Mouse (Mus musculus): Measurements from ENCODE around the gene Ppp1r14a. TPM values are rescaled to one million over a fixed set of nuclear protein-coding genes. Genes with fewer than 3 reads are reported as not detected.

Ppp1r14a gene
- polyA plus RNA-seq, 1 experiment from 2014 or later = 18.0 TPM

DNA sequence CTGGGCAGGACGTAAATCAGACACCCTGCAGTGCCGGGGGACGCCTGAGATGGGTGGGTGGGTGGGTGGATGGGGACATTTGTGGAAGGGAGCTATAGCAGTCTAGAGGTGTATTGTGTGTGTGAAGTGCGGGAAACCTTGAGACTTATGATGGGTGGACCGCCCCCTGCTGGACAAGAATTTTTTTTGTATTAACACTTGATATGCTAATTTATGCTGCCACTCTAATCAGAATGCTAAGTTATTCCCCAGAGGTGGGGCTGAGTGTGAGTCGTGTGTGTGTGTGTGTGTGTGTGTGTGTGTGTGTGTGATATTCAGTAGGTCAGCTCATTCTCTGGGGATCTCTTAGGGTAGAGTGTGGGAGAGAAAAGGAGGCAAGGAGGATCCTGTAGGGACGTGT, 17.5 kb downstream of the Ppp1r14a start:
- peak; percentile 82 for DNase-seq (ENCODE audit: low spot score)
- 0 out of 2 replicates have a peak, but pooled peaks cover 2% of the 10 kb centered on the region for H3K27me3 ChIP-seq (ENCODE audit: control insufficient read depth, insufficient read depth, low read length)
- H3K27ac ChIP-seq (replicated peaks; ENCODE audit: low read depth, low read length) = no peak overlapping the region
- H3K4me3 ChIP-seq (ENCODE audit: low read depth, low read length) = no peak overlapping the region
- no peak overlapping the region for H3K4me2 ChIP-seq (ENCODE audit: low read depth, low read length)
- H3K36me3 ChIP-seq (replicated peaks; ENCODE audit: control insufficient read depth, insufficient read depth, low read depth, low read length) = no peaks in the 10 kb centered on the region
- H3K9ac ChIP-seq (replicated peaks; ENCODE audit: low read length) = no peak overlapping the region
- WGBS = 24% methylated on average over 7 of the region's 7 CpGs
- no peak for ATAC-seq (replicated peaks; ENCODE audit: insufficient number of reproducible peaks, low FRiP score, low TSS enrichment, low read depth)
- peaks cover 8% of the 10 kb centered on the region for H3K4me1 ChIP-seq (ENCODE audit: control insufficient read depth, insufficient read depth, low read length)
- no peaks in the 10 kb centered on the region for H3K9me3 ChIP-seq (replicated peaks; ENCODE audit: control insufficient read depth, low read length)

DNA sequence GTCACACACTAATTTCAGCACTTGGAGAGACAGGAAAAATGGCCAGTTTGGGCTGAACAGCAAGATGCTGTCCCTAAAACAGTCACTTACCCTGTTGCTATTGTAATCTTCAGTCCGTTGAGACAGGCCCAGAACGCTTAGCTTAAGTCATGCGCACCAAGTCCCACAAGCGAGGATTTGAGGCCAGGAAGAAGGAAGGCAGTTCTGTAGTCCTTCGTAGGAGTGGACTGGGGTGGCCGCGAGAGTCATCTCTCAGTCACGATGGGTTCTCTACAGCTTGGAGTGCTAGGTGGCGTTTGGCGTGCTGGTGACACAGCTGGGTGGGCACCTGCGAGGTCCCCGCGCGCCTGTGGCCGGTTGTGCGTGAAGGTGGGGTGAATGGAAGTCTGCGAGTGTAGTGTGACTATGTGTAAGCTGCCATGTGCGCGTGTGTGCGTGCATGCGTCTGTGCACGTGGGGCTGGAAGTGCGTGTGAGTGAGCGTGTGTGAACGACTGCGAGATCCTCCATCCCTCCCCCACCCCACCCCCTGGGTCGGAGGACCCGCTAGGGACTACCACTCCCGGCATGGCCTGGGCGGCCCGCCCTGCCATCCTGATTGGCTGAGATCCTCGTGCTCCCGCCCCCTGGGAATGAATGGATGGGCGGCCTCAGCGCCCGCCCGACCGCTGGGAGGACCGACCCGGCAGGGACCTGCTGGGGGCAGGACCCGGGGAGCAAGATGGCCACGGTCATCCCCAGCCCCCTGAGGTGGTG, 18.4 kb downstream of the Ppp1r14a start:
- Histone ChIP-seq H3K36me3 (replicated peaks; ENCODE audit: control insufficient read depth, insufficient read depth, low read depth, low read length) (no peaks in the 10 kb centered on the region), H3K27me3 (ENCODE audit: control insufficient read depth, insufficient read depth, low read length) (0 out of 2 replicates have a peak, but pooled peaks cover 2% of the 10 kb centered on the region), H3K27ac (replicated peaks; ENCODE audit: low read depth, low read length) (no peak overlapping the region), H3K4me1 (ENCODE audit: control insufficient read depth, insufficient read depth, low read length) (peaks cover 8% of the 10 kb centered on the region), H3K4me3 (ENCODE audit: low read depth, low read length) (peak overlapping the region; percentile 70), H3K9me3 (replicated peaks; ENCODE audit: control insufficient read depth, low read length) (no peaks in the 10 kb centered on the region), H3K4me2 (ENCODE audit: low read depth, low read length) (peak overlapping the region; percentile 87), H3K9ac (replicated peaks; ENCODE audit: low read length) (peak overlapping the region; percentile 52)
- ATAC-seq (replicated peaks; ENCODE audit: insufficient number of reproducible peaks, low FRiP score, low TSS enrichment, low read depth) (peak; percentile 66), DNase-seq (ENCODE audit: low spot score) (peak; percentile 93)
- 1% methylated on average over 37 of the region's 42 CpGs for WGBS

DNA sequence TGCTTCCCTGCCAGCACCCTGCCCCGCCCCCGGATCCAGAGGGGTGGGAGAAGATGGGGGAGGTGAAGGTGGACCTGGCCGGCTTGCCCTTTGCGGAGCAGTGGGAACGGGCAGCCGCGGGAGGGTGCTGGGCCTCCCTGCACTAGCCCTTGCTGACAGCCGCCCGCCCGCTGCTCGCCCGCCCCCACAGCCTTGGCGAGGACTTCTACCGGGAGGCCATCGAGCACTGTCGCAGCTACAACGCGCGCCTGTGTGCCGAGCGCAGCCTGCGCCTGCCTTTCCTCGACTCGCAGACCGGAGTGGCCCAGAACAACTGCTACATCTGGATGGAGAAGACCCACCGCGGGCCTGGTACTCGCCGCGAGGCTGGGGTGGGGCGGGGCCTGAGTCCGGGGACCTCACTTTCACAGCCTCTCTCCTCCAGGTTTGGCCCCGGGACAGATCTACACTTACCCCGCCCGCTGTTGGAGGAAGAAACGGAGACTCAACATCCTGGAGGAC, 20.2 kb downstream of the Ppp1r14a start:
- peak; percentile 42 for DNase-seq (ENCODE audit: low spot score)
- peak overlapping the region; percentile 65 for H3K9ac ChIP-seq (replicated peaks; ENCODE audit: low read length)
- H3K27me3 ChIP-seq (ENCODE audit: control insufficient read depth, insufficient read depth, low read length) = 0 out of 2 replicates have a peak, but pooled peaks cover 2% of the 10 kb centered on the region
- WGBS = under 1% methylated on average over 36 of the region's 36 CpGs
- ATAC-seq (replicated peaks; ENCODE audit: insufficient number of reproducible peaks, low FRiP score, low TSS enrichment, low read depth) = no peak
- H3K36me3 ChIP-seq (replicated peaks; ENCODE audit: control insufficient read depth, insufficient read depth, low read depth, low read length) = no peaks in the 10 kb centered on the region
- H3K4me2 ChIP-seq (ENCODE audit: low read depth, low read length) = peak overlapping the region; percentile 87
- peaks cover 6% of the 10 kb centered on the region for H3K4me1 ChIP-seq (ENCODE audit: control insufficient read depth, insufficient read depth, low read length)
- no peaks in the 10 kb centered on the region for H3K9me3 ChIP-seq (replicated peaks; ENCODE audit: control insufficient read depth, low read length)
- no peak overlapping the region for H3K27ac ChIP-seq (replicated peaks; ENCODE audit: low read depth, low read length)
- peak overlapping the region; percentile 40 for H3K4me3 ChIP-seq (ENCODE audit: low read depth, low read length)

DNA sequence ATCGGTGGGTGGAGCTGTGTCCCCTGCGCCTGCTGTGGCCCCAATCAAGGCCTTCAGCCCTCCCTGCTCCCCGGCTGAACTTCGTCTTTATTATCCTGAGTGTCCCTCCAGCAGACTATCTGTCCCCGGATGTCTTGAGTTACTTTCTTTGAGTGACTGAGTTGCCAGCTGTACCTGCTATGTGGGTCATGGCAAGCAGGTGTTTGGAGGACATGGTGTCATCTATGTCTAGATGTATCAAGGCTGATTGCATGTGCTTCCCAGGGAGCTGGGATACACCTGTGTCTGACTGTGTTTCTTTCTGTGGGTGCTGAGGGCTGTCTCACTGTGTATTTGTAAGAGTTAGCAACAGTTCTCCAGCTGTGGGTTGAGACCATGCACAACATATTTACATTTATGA, 20.6 kb downstream of the Ppp1r14a start:
- WGBS = 4% methylated on average over 5 of the region's 5 CpGs
- DNase-seq (ENCODE audit: low spot score) = no peak
- no peaks in the 10 kb centered on the region for H3K9me3 ChIP-seq (replicated peaks; ENCODE audit: control insufficient read depth, low read length)
- peak overlapping the region; percentile 65 for H3K9ac ChIP-seq (replicated peaks; ENCODE audit: low read length)
- H3K27me3 ChIP-seq (ENCODE audit: control insufficient read depth, insufficient read depth, low read length) = no peaks in the 10 kb centered on the region
- H3K4me3 ChIP-seq (ENCODE audit: low read depth, low read length) = peak overlapping the region; percentile 40
- peaks cover 5% of the 10 kb centered on the region; the same call in 1 of the 2 replicates for H3K4me1 ChIP-seq (ENCODE audit: control insufficient read depth, insufficient read depth, low read length)
- no peaks in the 10 kb centered on the region for H3K36me3 ChIP-seq (replicated peaks; ENCODE audit: control insufficient read depth, insufficient read depth, low read depth, low read length)
- peak overlapping the region; percentile 87 for H3K4me2 ChIP-seq (ENCODE audit: low read depth, low read length)
- no peak overlapping the region for H3K27ac ChIP-seq (replicated peaks; ENCODE audit: low read depth, low read length)
- ATAC-seq (replicated peaks; ENCODE audit: insufficient number of reproducible peaks, low FRiP score, low TSS enrichment, low read depth) = no peak

DNA sequence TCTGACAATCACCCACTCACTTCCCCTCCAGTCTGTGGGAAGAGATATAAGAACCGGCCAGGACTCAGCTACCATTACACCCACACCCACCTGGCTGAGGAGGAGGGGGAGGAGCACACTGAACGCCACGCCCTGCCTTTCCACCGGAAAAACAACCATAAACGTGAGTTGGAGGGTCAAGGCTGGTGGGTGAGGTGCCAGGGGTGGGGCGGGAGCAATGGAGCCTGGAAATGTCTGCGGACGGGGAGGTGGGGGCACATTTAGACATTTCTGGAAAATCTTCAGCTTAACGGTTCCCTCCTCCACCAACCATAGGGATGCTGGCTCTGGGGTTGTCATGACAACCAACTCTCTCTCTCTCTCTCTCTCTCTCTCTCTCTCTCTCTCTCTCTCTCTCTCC, 23.9 kb downstream of the Ppp1r14a start:
- no peak overlapping the region for H3K9ac ChIP-seq (replicated peaks; ENCODE audit: low read length)
- no peak overlapping the region for H3K27ac ChIP-seq (replicated peaks; ENCODE audit: low read depth, low read length)
- H3K9me3 ChIP-seq (replicated peaks; ENCODE audit: control insufficient read depth, low read length) = no peaks in the 10 kb centered on the region
- 35% methylated on average over 9 of the region's 9 CpGs for WGBS
- ATAC-seq (replicated peaks; ENCODE audit: insufficient number of reproducible peaks, low FRiP score, low TSS enrichment, low read depth) = no peak
- H3K4me3 ChIP-seq (ENCODE audit: low read depth, low read length) = no peak overlapping the region
- DNase-seq (ENCODE audit: low spot score) = no peak
- no peak overlapping the region for H3K4me2 ChIP-seq (ENCODE audit: low read depth, low read length)
- no peaks in the 10 kb centered on the region for H3K27me3 ChIP-seq (ENCODE audit: control insufficient read depth, insufficient read depth, low read length)
- H3K4me1 ChIP-seq (ENCODE audit: control insufficient read depth, insufficient read depth, low read length) = peaks cover 11% of the 10 kb centered on the region
- no peaks in the 10 kb centered on the region for H3K36me3 ChIP-seq (replicated peaks; ENCODE audit: control insufficient read depth, insufficient read depth, low read depth, low read length)

DNA sequence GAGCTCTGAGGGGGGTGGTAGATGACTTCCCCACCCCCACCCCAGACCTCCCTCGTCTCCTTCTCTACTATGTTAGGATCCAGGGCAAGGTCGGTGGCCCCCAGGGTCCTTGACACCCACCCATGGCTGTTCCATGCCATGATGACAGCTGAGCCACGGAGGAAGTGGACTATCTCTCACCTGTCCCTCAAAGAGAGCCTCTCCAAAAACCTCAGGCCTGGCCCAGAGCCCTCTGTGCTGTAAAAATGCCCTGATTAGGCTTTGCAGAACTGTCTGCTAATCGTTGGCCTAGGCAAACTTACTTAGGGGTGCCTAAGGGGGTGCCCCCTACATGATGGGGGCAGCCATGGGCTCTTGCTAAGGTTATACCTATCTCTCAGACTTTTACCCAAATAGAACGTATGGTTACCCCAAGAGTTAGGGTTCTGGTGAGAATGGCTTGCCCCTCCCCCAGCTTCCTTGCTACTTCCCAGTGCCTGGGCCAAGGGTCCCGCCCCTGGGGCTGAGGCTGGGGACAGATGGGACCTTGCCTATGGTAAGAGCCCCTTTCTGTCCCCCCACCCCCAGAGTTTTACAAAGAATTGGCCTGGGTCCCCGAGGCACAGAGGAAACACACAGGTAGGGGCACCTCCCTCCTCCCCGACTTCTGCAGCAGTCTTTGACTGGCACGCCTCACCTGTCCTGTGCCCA, 24.6 kb downstream of the Ppp1r14a start:
- Histone ChIP-seq H3K4me3 (ENCODE audit: low read depth, low read length) (no peak overlapping the region), H3K36me3 (replicated peaks; ENCODE audit: control insufficient read depth, insufficient read depth, low read depth, low read length) (no peaks in the 10 kb centered on the region), H3K9ac (replicated peaks; ENCODE audit: low read length) (no peak overlapping the region)

DNA sequence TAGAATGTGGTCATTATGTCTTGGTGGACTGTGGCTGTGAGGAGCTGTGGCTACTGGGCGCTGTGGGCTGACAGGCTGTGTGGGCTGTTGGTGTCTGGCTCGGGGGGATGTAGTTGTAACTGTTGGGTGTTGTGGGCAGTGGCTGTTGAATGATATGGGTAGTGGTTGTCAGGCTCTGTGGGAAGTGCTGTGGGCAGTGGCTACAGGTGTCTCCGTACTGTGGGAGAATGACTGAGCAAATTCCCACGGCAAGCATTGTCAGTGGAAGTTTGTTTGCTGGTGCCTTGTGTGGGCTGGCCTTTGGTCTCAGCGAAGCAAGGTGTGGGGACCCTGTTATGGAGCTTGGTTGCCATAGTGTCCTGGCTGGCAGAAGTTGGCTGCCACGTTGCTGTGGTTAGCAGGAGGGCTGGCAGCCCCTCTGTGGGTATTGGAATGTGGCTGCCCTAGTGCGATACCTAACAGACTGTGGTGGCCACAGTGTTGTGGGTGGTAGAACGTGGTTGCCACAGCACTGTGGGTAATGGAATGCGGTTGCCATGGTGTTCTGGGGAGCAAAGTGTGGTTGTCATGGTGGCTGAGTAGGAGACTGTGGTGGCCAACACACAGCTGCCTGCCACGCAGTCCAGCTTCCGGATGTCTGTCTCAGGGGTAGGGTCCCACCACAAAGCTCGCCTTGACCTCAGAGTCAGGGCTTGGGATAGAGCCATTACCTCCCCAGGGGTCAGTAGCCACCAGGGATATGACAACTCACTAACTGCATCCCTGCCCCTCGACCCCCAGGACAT, 25.9 kb downstream of the Ppp1r14a start:
- H3K27ac ChIP-seq (replicated peaks; ENCODE audit: low read depth, low read length) = no peak overlapping the region
- no peaks in the 10 kb centered on the region for H3K9me3 ChIP-seq (replicated peaks; ENCODE audit: control insufficient read depth, low read length)
- no peaks in the 10 kb centered on the region for H3K27me3 ChIP-seq (ENCODE audit: control insufficient read depth, insufficient read depth, low read length)
- ATAC-seq (replicated peaks; ENCODE audit: insufficient number of reproducible peaks, low FRiP score, low TSS enrichment, low read depth) = no peak
- no peak overlapping the region for H3K4me2 ChIP-seq (ENCODE audit: low read depth, low read length)
- no peaks in the 10 kb centered on the region for H3K36me3 ChIP-seq (replicated peaks; ENCODE audit: control insufficient read depth, insufficient read depth, low read depth, low read length)
- H3K9ac ChIP-seq (replicated peaks; ENCODE audit: low read length) = no peak overlapping the region
- no peak overlapping the region for H3K4me3 ChIP-seq (ENCODE audit: low read depth, low read length)
- DNase-seq (ENCODE audit: low spot score) = no peak
- H3K4me1 ChIP-seq (ENCODE audit: control insufficient read depth, insufficient read depth, low read length) = peaks cover 24% of the 10 kb centered on the region
- WGBS = 80% methylated on average over 13 of the region's 13 CpGs

More for the DNA sequence above, 24.6 kb downstream of the Ppp1r14a start:
- ATAC-seq (replicated peaks; ENCODE audit: insufficient number of reproducible peaks, low FRiP score, low TSS enrichment, low read depth) (no peak), DNase-seq (ENCODE audit: low spot score) (no peak)
- Histone ChIP-seq H3K9me3 (replicated peaks; ENCODE audit: control insufficient read depth, low read length) (no peaks in the 10 kb centered on the region), H3K27me3 (ENCODE audit: control insufficient read depth, insufficient read depth, low read length) (no peaks in the 10 kb centered on the region), H3K4me2 (ENCODE audit: low read depth, low read length) (no peak overlapping the region), H3K27ac (replicated peaks; ENCODE audit: low read depth, low read length) (no peak overlapping the region), H3K4me1 (ENCODE audit: control insufficient read depth, insufficient read depth, low read length) (peaks cover 17% of the 10 kb centered on the region)
- 55% methylated on average over 9 of the region's 9 CpGs for WGBS
